ENCODE assay signal across 26 mouse cellular contexts in the genomic region with DNA sequence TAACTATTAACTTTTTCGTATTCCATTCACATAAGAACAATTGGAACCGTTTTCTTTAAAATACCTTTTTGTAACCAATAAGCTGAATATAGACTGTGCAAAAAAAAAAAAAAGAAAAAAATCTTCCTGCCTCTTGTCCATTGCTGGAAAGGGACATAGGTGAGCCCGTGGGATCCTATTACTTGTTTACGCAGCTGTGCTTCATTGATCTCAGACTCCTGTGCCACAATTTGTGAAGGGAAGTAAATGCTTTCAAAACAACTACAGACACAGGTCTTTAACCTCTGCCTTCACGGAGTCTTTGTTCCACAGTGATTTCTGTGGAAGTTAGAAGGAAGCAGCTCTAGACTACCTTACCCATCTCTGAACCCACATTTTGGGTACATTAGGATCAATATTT.
DNase-seq lines count a peak whose midpoint lies in the region; ATAC-seq and TF ChIP-seq lines count a peak whose summit lies in the region.
"Had no signal": no experiment of that assay in that cellular context is flagged by ENCODE, and none has a peak within 500 bp of the region (broad histone marks: within the 10 kb centered on the region; RNA-seq: fewer than 3 reads in every experiment).

No protein-coding gene starts in this region.

- H3K4me3 ChIP-seq in kidney, embryonic 14.5 days (ENCODE audit: low read length), result no peak overlapping the region
- no peak overlapping the region for H3K4me3 ChIP-seq in liver, adult 2 months (ENCODE audit: insufficient read depth, low read depth, low read length)
- H3K4me3 ChIP-seq in liver, embryonic 12.5 days, result no peak overlapping the region
- no peak overlapping the region for H3K4me3 ChIP-seq in embryonic facial prominence, embryonic 14.5 days (ENCODE audit: low read depth, low read length)
- H3K4me3 ChIP-seq: embryonic facial prominence, embryonic 15.5 days; erythroblast, embryonic 14.5 days; forebrain, embryonic 10.5 days; forebrain, embryonic 15.5 days; heart, embryonic 10.5 days; hindbrain, embryonic 12.5 days had no signal

- TF ChIP-seq POLR2A in liver, adult 2 months (IDR thresholded peaks at IDR 0.05; ENCODE audit: extremely low read depth, insufficient read depth, low read length), result no peak

- H3K9ac ChIP-seq in kidney, embryonic 14.5 days (ENCODE audit: low read depth, low read length), result no peak overlapping the region
- no peak overlapping the region for H3K9ac ChIP-seq in liver, adult 2 months (ENCODE audit: low read depth, low read length)
- H3K9ac ChIP-seq in liver, embryonic 12.5 days, result no peak overlapping the region
- no peak overlapping the region for H3K9ac ChIP-seq in embryonic facial prominence, embryonic 14.5 days (ENCODE audit: low read depth, low read length)
- H3K9ac ChIP-seq: embryonic facial prominence, embryonic 15.5 days; forebrain, embryonic 15.5 days; hindbrain, embryonic 12.5 days had no signal

- H3K27ac ChIP-seq in kidney, embryonic 14.5 days (ENCODE audit: low read depth, low read length), result no peak overlapping the region
- H3K27ac ChIP-seq in liver, adult 2 months (replicated peaks; ENCODE audit: insufficient read depth, low read depth, low read length), result no peak overlapping the region
- H3K27ac ChIP-seq in liver, embryonic 12.5 days, result no peak overlapping the region
- H3K27ac ChIP-seq in embryonic facial prominence, embryonic 14.5 days (replicated peaks; ENCODE audit: low read depth, low read length), result no peak overlapping the region
- H3K27ac ChIP-seq: embryonic facial prominence, embryonic 15.5 days; forebrain, embryonic 10.5 days; forebrain, embryonic 15.5 days; heart, embryonic 10.5 days; hindbrain, embryonic 12.5 days had no signal

- no peak overlapping the region for H3K4me2 ChIP-seq in kidney, embryonic 14.5 days (replicated peaks; ENCODE audit: low read depth, low read length)
- no peak overlapping the region for H3K4me2 ChIP-seq in liver, embryonic 12.5 days
- no peak overlapping the region for H3K4me2 ChIP-seq in embryonic facial prominence, embryonic 14.5 days (ENCODE audit: low read depth, low read length)
- H3K4me2 ChIP-seq: embryonic facial prominence, embryonic 15.5 days; forebrain, embryonic 15.5 days; hindbrain, embryonic 12.5 days had no signal

- H3K27me3 ChIP-seq in kidney, embryonic 14.5 days (ENCODE audit: control insufficient read depth, insufficient read depth, low read length), result no peaks in the 10 kb centered on the region
- no peaks in the 10 kb centered on the region for H3K27me3 ChIP-seq in liver, adult 2 months (ENCODE audit: control insufficient read depth, insufficient read depth, low read length)
- no peaks in the 10 kb centered on the region for H3K27me3 ChIP-seq in liver, embryonic 12.5 days (replicated peaks)
- H3K27me3 ChIP-seq in embryonic facial prominence, embryonic 14.5 days (replicated peaks; ENCODE audit: control insufficient read depth, insufficient read depth, low read length), result no peaks in the 10 kb centered on the region
- H3K27me3 ChIP-seq: embryonic facial prominence, embryonic 15.5 days; forebrain, embryonic 15.5 days; hindbrain, embryonic 12.5 days had no signal

- no peaks in the 10 kb centered on the region for H3K79me2 ChIP-seq in liver, adult 2 months (ENCODE audit: control insufficient read depth, insufficient read depth, low read length)

- H3K4me1 ChIP-seq in kidney, embryonic 14.5 days (ENCODE audit: control insufficient read depth, insufficient read depth, low read length), result no peaks in the 10 kb centered on the region
- no peaks in the 10 kb centered on the region for H3K4me1 ChIP-seq in liver, adult 2 months (ENCODE audit: control insufficient read depth, insufficient read depth, low read length)
- no peaks in the 10 kb centered on the region for H3K4me1 ChIP-seq in liver, embryonic 12.5 days
- no peaks in the 10 kb centered on the region for H3K4me1 ChIP-seq in embryonic facial prominence, embryonic 14.5 days (ENCODE audit: control insufficient read depth, insufficient read depth, low read length)
- H3K4me1 ChIP-seq: embryonic facial prominence, embryonic 15.5 days; forebrain, embryonic 10.5 days; forebrain, embryonic 15.5 days; heart, embryonic 10.5 days; hindbrain, embryonic 12.5 days had no signal

- ATAC-seq in kidney, embryonic 14.5 days (ENCODE audit: low FRiP score, low TSS enrichment), result peak; percentile 86
- ATAC-seq in liver, embryonic 12.5 days, result no peak
- ATAC-seq in embryonic facial prominence, embryonic 14.5 days (ENCODE audit: low read depth), result no peak
- ATAC-seq: CD4-positive, CD25-positive, alpha-beta regulatory T cell, adult 4 months; forebrain, embryonic 15.5 days; hindbrain, embryonic 16.5 days; inflammation-experienced regulatory T-cells, adult 6 months had no signal

- H3K9me3 ChIP-seq in kidney, embryonic 14.5 days (ENCODE audit: control insufficient read depth, low read length), result no peaks in the 10 kb centered on the region
- no peaks in the 10 kb centered on the region for H3K9me3 ChIP-seq in liver, embryonic 12.5 days (replicated peaks)
- H3K9me3 ChIP-seq in embryonic facial prominence, embryonic 14.5 days (ENCODE audit: control insufficient read depth, low read length), result no peaks in the 10 kb centered on the region
- H3K9me3 ChIP-seq: embryonic facial prominence, embryonic 15.5 days; forebrain, embryonic 10.5 days; forebrain, embryonic 15.5 days; G1E; heart, embryonic 10.5 days; hindbrain, embryonic 12.5 days had no signal

- no peak for DNase-seq in kidney, postnatal 14 days
- peak; percentile 51 for DNase-seq in liver, adult 2 months (ENCODE audit: extremely low read depth, low read depth, low spot score)
- peak; percentile 8 for DNase-seq in embryonic facial prominence, embryonic 14.5 days (ENCODE audit: low spot score)
- DNase-seq in left cerebral cortex, adult 11 months (ENCODE audit: low spot score), result no peak
- DNase-seq in layer of hippocampus, adult 18-20 months (ENCODE audit: low spot score in 2 of 2), result no peak
- DNase-seq: adrenal gland, postnatal 10 days; B cell, adult 2 months; cerebellum, adult 11 months; cerebellum, adult 8-10 months; cerebellum, postnatal 25 days; gastrocnemius, postnatal 36 days; heart, adult 18-20 months; heart, postnatal 10 days; heart, postnatal 4 days had no signal

- TF ChIP-seq CTCF in liver, adult 2 months (IDR thresholded peaks at IDR 0.05; ENCODE audit: low read depth, low read length), result no peak

- WGBS in kidney, embryonic 14.5 days, result 26% methylated on average over 5 of the region's 5 CpGs
- 30% methylated on average over 5 of the region's 5 CpGs for WGBS in liver, adult 2 months
- 61% methylated on average over 5 of the region's 5 CpGs for WGBS in liver, embryonic 12.5 days (ENCODE audit: insufficient replicate concordance)
- 25% methylated on average over 5 of the region's 5 CpGs for WGBS in embryonic facial prominence, embryonic 14.5 days

- no peaks in the 10 kb centered on the region for H3K36me3 ChIP-seq in kidney, embryonic 14.5 days (ENCODE audit: control insufficient read depth, insufficient read depth, low read length)
- H3K36me3 ChIP-seq in liver, adult 2 months (ENCODE audit: control insufficient read depth, insufficient read depth, low read length), result peaks cover 3% of the 10 kb centered on the region; the same call in 1 of the 2 replicates
- no peaks in the 10 kb centered on the region for H3K36me3 ChIP-seq in liver, embryonic 12.5 days
- H3K36me3 ChIP-seq in embryonic facial prominence, embryonic 14.5 days (ENCODE audit: control insufficient read depth, insufficient read depth, low read length), result no peaks in the 10 kb centered on the region
- H3K36me3 ChIP-seq: embryonic facial prominence, embryonic 15.5 days; forebrain, embryonic 10.5 days; forebrain, embryonic 15.5 days; G1E; heart, embryonic 10.5 days; hindbrain, embryonic 12.5 days had no signal

Comparison
In these comparisons a context has a peak if more than half of its experiments do, and no peak if none do; other contexts are left out.
1. DNase-seq: peak in liver, adult 2 months (single experiment) and embryonic facial prominence, embryonic 14.5 days (single experiment); none in kidney, postnatal 14 days (single experiment), left cerebral cortex, adult 11 months (single experiment) and layer of hippocampus, adult 18-20 months (0 of 2).